In the genomic region with DNA sequence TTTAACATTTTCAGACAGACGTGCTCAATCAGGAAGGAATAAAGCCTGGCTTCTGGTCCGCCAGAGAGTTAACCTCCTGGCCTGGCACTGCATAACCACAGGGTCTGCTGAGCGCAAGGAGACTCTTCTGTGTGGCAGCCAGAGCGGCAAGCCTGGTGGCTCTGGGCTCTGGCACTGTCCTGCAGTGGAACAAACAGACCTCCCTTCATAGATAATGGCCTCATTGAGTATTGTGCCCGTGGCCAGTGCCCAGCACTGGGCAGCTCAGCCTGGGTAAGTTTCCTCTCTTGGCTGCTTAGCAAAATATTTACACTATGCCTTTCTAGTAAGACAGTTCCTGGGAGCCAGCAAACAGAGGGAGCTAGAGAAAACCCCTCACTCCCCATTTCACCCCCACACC, we compare ENCODE assay signal across 12 mouse cellular contexts. TPM values are rescaled to one million over a fixed set of nuclear protein-coding genes. Genes with fewer than 3 reads are reported as not detected.
DNase-seq lines count a peak whose midpoint lies in the region; ATAC-seq and TF ChIP-seq lines count a peak whose summit lies in the region.
"Had no signal": no experiment of that assay in that cellular context is flagged by ENCODE, and none has a peak within 500 bp of the region (broad histone marks: within the 10 kb centered on the region; RNA-seq: fewer than 3 reads in every experiment).

No protein-coding gene starts in this region.

- H3K4me3 ChIP-seq in limb, embryonic 13.5 days = no peak overlapping the region
- no peak overlapping the region for H3K4me3 ChIP-seq in limb, embryonic 10.5 days
- H3K4me3 ChIP-seq in forebrain, embryonic 14.5 days (ENCODE audit: low read depth, low read length) = no peak overlapping the region
- no peak overlapping the region for H3K4me3 ChIP-seq in hindbrain, postnatal 0 days (ENCODE audit: low read length)
- H3K4me3 ChIP-seq in midbrain, embryonic 15.5 days = no peak overlapping the region
- H3K4me3 ChIP-seq: liver, embryonic 12.5 days had no signal

- DNase-seq in limb, embryonic 10.5 days (ENCODE audit: low spot score) = no peak
- DNase-seq in forebrain, embryonic 14.5 days (ENCODE audit: low spot score) = peak; percentile 50
- DNase-seq in hindbrain, postnatal 0 days (ENCODE audit: low spot score) = peak; percentile 72
- no peak for DNase-seq in kidney, adult 18-20 months
- DNase-seq in lung, postnatal 25 days (ENCODE audit: low spot score) = no peak

- H3K9ac ChIP-seq in limb, embryonic 13.5 days = 0 out of 2 replicates have a peak overlapping the region, but pooled peaks have one; percentile 13
- no peak overlapping the region for H3K9ac ChIP-seq in forebrain, embryonic 14.5 days (ENCODE audit: low read length)
- H3K9ac ChIP-seq in hindbrain, postnatal 0 days (replicated peaks; ENCODE audit: low read length) = no peak overlapping the region
- H3K9ac ChIP-seq in midbrain, embryonic 15.5 days = no peak overlapping the region
- H3K9ac ChIP-seq: liver, embryonic 12.5 days had no signal

- TF ChIP-seq CTCF in hindbrain, postnatal 0 days (IDR thresholded peaks at IDR 0.05; ENCODE audit: low read depth) = no peak

- H3K27me3 ChIP-seq in limb, embryonic 13.5 days = no peaks in the 10 kb centered on the region
- peaks cover 5% of the 10 kb centered on the region; the same call in 1 of the 2 replicates for H3K27me3 ChIP-seq in limb, embryonic 10.5 days (ENCODE audit: low read depth, poor library complexity, severe bottlenecking)
- H3K27me3 ChIP-seq in forebrain, embryonic 14.5 days (replicated peaks; ENCODE audit: control insufficient read depth, insufficient read depth, low read length) = no peaks in the 10 kb centered on the region
- H3K27me3 ChIP-seq in hindbrain, postnatal 0 days (ENCODE audit: insufficient read depth, low read length) = no peaks in the 10 kb centered on the region
- no peaks in the 10 kb centered on the region for H3K27me3 ChIP-seq in midbrain, embryonic 15.5 days (replicated peaks)
- H3K27me3 ChIP-seq: liver, embryonic 12.5 days had no signal

- 62% methylated on average over 5 of the region's 5 CpGs for WGBS in limb, embryonic 13.5 days
- 72% methylated on average over 5 of the region's 5 CpGs for WGBS in limb, embryonic 10.5 days
- 36% methylated on average over 5 of the region's 5 CpGs for WGBS in forebrain, embryonic 14.5 days
- 36% methylated on average over 5 of the region's 5 CpGs for WGBS in hindbrain, postnatal 0 days
- 53% methylated on average over 5 of the region's 5 CpGs for WGBS in midbrain, embryonic 15.5 days

- H3K4me1 ChIP-seq in limb, embryonic 13.5 days = peaks cover 9% of the 10 kb centered on the region; the same call in 1 of the 2 replicates
- H3K4me1 ChIP-seq in limb, embryonic 10.5 days = 0 out of 2 replicates have a peak, but pooled peaks cover under 1% of the 10 kb centered on the region
- no peaks in the 10 kb centered on the region; the same call in 1 of the 2 replicates for H3K4me1 ChIP-seq in forebrain, embryonic 14.5 days (ENCODE audit: control insufficient read depth, insufficient read depth, low read length)
- peaks cover 5% of the 10 kb centered on the region; the same call in 1 of the 2 replicates for H3K4me1 ChIP-seq in hindbrain, postnatal 0 days (ENCODE audit: insufficient read depth, low read length)
- 0 out of 2 replicates have a peak, but pooled peaks cover 6% of the 10 kb centered on the region for H3K4me1 ChIP-seq in midbrain, embryonic 15.5 days
- H3K4me1 ChIP-seq: liver, embryonic 12.5 days had no signal

- no peak overlapping the region for H3K27ac ChIP-seq in limb, embryonic 13.5 days
- no peak overlapping the region for H3K27ac ChIP-seq in limb, embryonic 10.5 days
- 0 out of 2 replicates have a peak overlapping the region, but pooled peaks have one; percentile 14 for H3K27ac ChIP-seq in forebrain, embryonic 14.5 days (ENCODE audit: low read depth, low read length)
- peak overlapping the region; percentile 66 for H3K27ac ChIP-seq in hindbrain, postnatal 0 days
- H3K27ac ChIP-seq in midbrain, embryonic 15.5 days = peak overlapping the region; percentile 66
- H3K27ac ChIP-seq: liver, embryonic 12.5 days had no signal

- ATAC-seq in limb, embryonic 13.5 days (ENCODE audit: low FRiP score, low read depth) = no peak
- ATAC-seq in forebrain, embryonic 14.5 days = peak; percentile 34; the same call in 1 of the 2 replicates
- ATAC-seq in hindbrain, postnatal 0 days = peak; percentile 93
- ATAC-seq in midbrain, embryonic 15.5 days (replicated peaks) = peak; percentile 70; the same call in 1 of the 2 replicates
- ATAC-seq: liver, embryonic 12.5 days had no signal

- no peaks in the 10 kb centered on the region for H3K36me3 ChIP-seq in limb, embryonic 13.5 days
- H3K36me3 ChIP-seq in limb, embryonic 10.5 days = no peaks in the 10 kb centered on the region
- no peaks in the 10 kb centered on the region for H3K36me3 ChIP-seq in forebrain, embryonic 14.5 days (ENCODE audit: control insufficient read depth, insufficient read depth, low read length)
- no peaks in the 10 kb centered on the region for H3K36me3 ChIP-seq in hindbrain, postnatal 0 days (ENCODE audit: insufficient read depth, low read length)
- no peaks in the 10 kb centered on the region for H3K36me3 ChIP-seq in midbrain, embryonic 15.5 days (replicated peaks)
- H3K36me3 ChIP-seq: liver, embryonic 12.5 days had no signal

- H3K9me3 ChIP-seq in limb, embryonic 13.5 days = no peaks in the 10 kb centered on the region
- H3K9me3 ChIP-seq in limb, embryonic 10.5 days (replicated peaks) = no peaks in the 10 kb centered on the region
- no peaks in the 10 kb centered on the region for H3K9me3 ChIP-seq in forebrain, embryonic 14.5 days (replicated peaks; ENCODE audit: control insufficient read depth, low read length)
- no peaks in the 10 kb centered on the region for H3K9me3 ChIP-seq in hindbrain, postnatal 0 days (ENCODE audit: low read length)
- no peaks in the 10 kb centered on the region for H3K9me3 ChIP-seq in midbrain, embryonic 15.5 days
- H3K9me3 ChIP-seq: liver, embryonic 12.5 days had no signal

- H3K4me2 ChIP-seq in limb, embryonic 13.5 days (replicated peaks) = no peak overlapping the region
- no peak overlapping the region for H3K4me2 ChIP-seq in forebrain, embryonic 14.5 days (ENCODE audit: low read length)
- no peak overlapping the region for H3K4me2 ChIP-seq in hindbrain, postnatal 0 days (ENCODE audit: low read depth, low read length)
- H3K4me2 ChIP-seq in midbrain, embryonic 15.5 days = no peak overlapping the region
- H3K4me2 ChIP-seq: liver, embryonic 12.5 days had no signal

RNA-seq across cellular contexts. Expression of gene AL607142.1, which starts 9.3 kb away (rescaled TPM):
- not detected in 2 replicates for polyA plus RNA-seq in limb, embryonic 13.5 days (2015; fragmentation: Nextera tagmentation; extraction: Ambion mirVana)
- polyA plus RNA-seq in limb, embryonic 10.5 days (2016; fragmentation: Nextera tagmentation; extraction: Ambion mirVana) = not detected in 2 replicates
- polyA plus RNA-seq in forebrain, embryonic 14.5 days (2014; fragmentation: Nextera tagmentation; extraction: Ambion mirVana) = not detected in 2 replicates
- not detected in 2 replicates for total RNA-seq in hindbrain, postnatal 0 days (2014; rRNA removed)
- polyA plus RNA-seq in hindbrain, postnatal 0 days (2015; fragmentation: Nextera tagmentation; extraction: Ambion mirVana) = not detected in 2 replicates
- polyA plus RNA-seq in midbrain, embryonic 15.5 days (2015; fragmentation: Nextera tagmentation; extraction: Ambion mirVana) = not detected in 2 replicates
- total RNA-seq: hematopoietic stem cell, adult 5-6 weeks; MEL; monocyte, adult 5-6 weeks had no signal
- polyA plus RNA-seq: liver, embryonic 12.5 days; spleen, adult 2 months had no signal

Comparison
In these comparisons a context has a peak if more than half of its experiments do, and no peak if none do; other contexts are left out.
1. H3K27ac ChIP-seq: peak in forebrain, embryonic 14.5 days (single experiment), hindbrain, postnatal 0 days (single experiment) and midbrain, embryonic 15.5 days (single experiment); none in limb, embryonic 13.5 days (single experiment) and limb, embryonic 10.5 days (single experiment).
2. DNase-seq: peak in forebrain, embryonic 14.5 days (single experiment) and hindbrain, postnatal 0 days (single experiment); none in limb, embryonic 10.5 days (single experiment), kidney, adult 18-20 months (single experiment) and lung, postnatal 25 days (single experiment).